Mouse (Mus musculus) adrenal gland, adult 2 months (tissue): ENCODE measurements around the gene Otulin. TPM values are rescaled to one million over a fixed set of nuclear protein-coding genes. Genes with fewer than 3 reads are reported as not detected.

Experiments used
- DNase-seq: peaks from one replicate; pipeline ENCODE4 v3.0.0; 2021
- polyA plus RNA-seq: library from polyadenylated mRNA; depleted of rRNA; stranded (reverse); fragments of >200 nt; gene quantifications from 2 replicates; pipeline ENCODE4 v1.2.3, GENCODE M21; 2012
- total RNA-seq, 2 experiments: library from RNA; stranded (reverse); gene quantifications; 2 replicates each; pipeline ENCODE4 v1.2.3; 2021

Otulin gene
- total and polyA plus RNA-seq, 3 experiments = 19.4 to 38.7 (median 34.7) TPM

GRCm38 (mm10) chr15:27616159-27616558 lies 14.3 kb downstream of the Otulin start:
- DNase-seq = no peak

- DNase-seq = no peak
These were observed 17.2 kb downstream of the Otulin start for GRCm38 (mm10) chr15:27613255-27613654.

GRCm38 (mm10) chr15:27612533-27613221 lies 17.8 kb downstream of the Otulin start:
- peak; percentile 50 for DNase-seq

GRCm38 (mm10) chr15:27609554-27609953 lies 20.9 kb downstream of the Otulin start:
- DNase-seq = no peak

- DNase-seq = no peak
These were observed 25.2 kb downstream of the Otulin start for GRCm38 (mm10) chr15:27605252-27605651.

- no peak for DNase-seq
These were observed 25.9 kb downstream of the Otulin start for GRCm38 (mm10) chr15:27604558-27604957.

- no peak for DNase-seq
These were observed 30.0 kb downstream of the Otulin start for GRCm38 (mm10) chr15:27600524-27600923.

- no peak for DNase-seq
These were observed 31.6 kb downstream of the Otulin start for GRCm38 (mm10) chr15:27598786-27599385.

GRCm38 (mm10) chr15:27597516-27597915 lies 33.0 kb downstream of the Otulin start:
- DNase-seq = no peak

- DNase-seq = peak; percentile 48
These were observed 33.9 kb downstream of the Otulin start for GRCm38 (mm10) chr15:27596463-27597140.

GRCm38 (mm10) chr15:27595560-27595959 lies 34.9 kb downstream of the Otulin start:
- peak; percentile 64 for DNase-seq

- no peak for DNase-seq
These were observed 35.5 kb downstream of the Otulin start for GRCm38 (mm10) chr15:27594973-27595372.

- peak; percentile 60 for DNase-seq
These were observed 36.8 kb downstream of the Otulin start for GRCm38 (mm10) chr15:27593717-27594116.

GRCm38 (mm10) chr15:27592620-27593320 lies 37.7 kb downstream of the Otulin start:
- peak; percentile 79 for DNase-seq

GRCm38 (mm10) chr15:27590812-27591211 lies 39.7 kb downstream of the Otulin start:
- DNase-seq = no peak

GRCm38 (mm10) chr15:27588087-27588826 lies 42.2 kb downstream of the Otulin start:
- no peak for DNase-seq

- DNase-seq = peak; percentile 43
These were observed 44.4 kb downstream of the Otulin start for GRCm38 (mm10) chr15:27586093-27586480.

- DNase-seq = no peak
These were observed 44.9 kb downstream of the Otulin start for GRCm38 (mm10) chr15:27585466-27586092.

GRCm38 (mm10) chr15:27583620-27584019 lies 46.9 kb downstream of the Otulin start:
- no peak for DNase-seq

GRCm38 (mm10) chr15:27583042-27583441 lies 47.5 kb downstream of the Otulin start:
- DNase-seq = peak; percentile 76

GRCm38 (mm10) chr15:27582428-27582827 lies 48.1 kb downstream of the Otulin start:
- no peak for DNase-seq
